Mouse (Mus musculus): ENCODE results near the gene Cdyl2.

GRCm38 (mm10) chr8:116634436-116634835 is 98.4 kb downstream of the Cdyl2 start:
- TF ChIP-seq CTCF (IDR thresholded peaks at IDR 0.05; ENCODE audit: borderline replicate concordance, extremely low read depth, insufficient read depth, insufficient read length) (no peak), POLR2A (IDR thresholded peaks at IDR 0.05; ENCODE audit: borderline replicate concordance, extremely low read depth, insufficient read depth, insufficient read length, poor library complexity, severe bottlenecking) (no peak)

Measured in brain, embryonic 14.5 days (tissue).